Mouse (Mus musculus) bone marrow, adult 2 months (tissue): ENCODE data around the gene Gm49336.

Experiments
- CTCF ChIP-seq: fragments of 200-500 bp; IDR thresholded peaks from 2 replicates; pipeline ENCODE4 v1.5.1; 2011; ENCODE audit warnings: low read length, control low read depth; ENCODE audit not compliant: control insufficient read depth, insufficient read depth
- POLR2A ChIP-seq: fragments of 200-500 bp; IDR thresholded peaks from 2 replicates; pipeline ENCODE4 v1.6.1; 2011; ENCODE audit warnings: low read depth, mild to moderate bottlenecking, control low read depth, low read length, borderline replicate concordance; ENCODE audit not compliant: control insufficient read depth

GRCm38 (mm10) chr14:60196884-60197283 is 54.4 kb downstream of the Gm49336 start, which contains the start of gene Atp8a2:
- TF ChIP-seq CTCF (no peak), POLR2A (no peak)
